Mouse (Mus musculus) cerebellum, adult 11 months (tissue): Measurements from ENCODE around the gene Reps1.

ENCODE experiments used
- DNase-seq: peaks from one replicate; pipeline ENCODE4 v3.0.0; 2022

The Reps1 gene

GRCm38 (mm10) chr10:18055696-18056390 is at the start of gene Reps1:
Gene Reps1 (plus strand): TSS chr10:18055861.
- DNase-seq = peak; percentile 36

DNA sequence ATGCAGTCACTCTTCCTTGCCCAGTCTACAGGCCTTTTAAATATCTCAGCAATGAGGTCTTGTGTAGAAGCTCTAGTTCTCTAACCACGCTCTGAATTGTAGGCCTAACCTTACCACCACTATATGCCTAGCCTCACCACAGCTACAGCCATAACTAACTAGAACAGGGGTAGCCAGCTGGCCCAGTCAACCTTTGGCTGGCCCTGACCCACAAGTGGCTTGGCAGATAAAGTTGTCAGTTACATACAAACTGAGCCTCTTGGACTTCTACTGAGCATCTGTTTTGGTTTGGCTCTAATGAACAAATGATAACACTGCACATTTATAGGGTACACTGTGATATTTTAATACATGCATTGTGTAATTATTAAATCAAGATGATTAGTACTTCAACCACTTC is 48.9 kb upstream of the Reps1 start:
- no peak for DNase-seq

- no peak for DNase-seq
Measured at GRCm38 (mm10) chr10:18007243-18007642, 48.4 kb upstream of the Reps1 start.

DNA sequence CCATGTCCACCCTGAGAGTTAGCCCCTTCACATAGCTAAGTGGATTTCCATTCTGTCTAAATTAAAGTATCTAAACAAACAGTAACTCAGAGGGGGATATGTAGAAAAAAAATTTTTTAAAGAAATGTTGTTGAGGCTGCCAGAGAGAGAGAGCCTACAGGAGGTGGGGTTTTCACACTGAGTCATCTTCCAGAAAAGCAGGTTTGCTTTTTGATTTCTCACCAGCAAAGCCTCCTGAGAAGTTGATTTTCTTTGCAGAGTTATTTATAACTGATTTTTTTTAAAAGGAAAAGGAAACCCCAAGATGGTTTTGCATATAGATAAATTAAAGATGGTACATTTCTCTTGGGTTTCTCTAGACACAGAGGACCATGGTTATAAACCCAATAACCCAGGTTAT is 47.5 kb upstream of the Reps1 start:
- no peak for DNase-seq

GRCm38 (mm10) chr10:18009744-18010143 is 45.9 kb upstream of the Reps1 start:
- no peak for DNase-seq

DNA sequence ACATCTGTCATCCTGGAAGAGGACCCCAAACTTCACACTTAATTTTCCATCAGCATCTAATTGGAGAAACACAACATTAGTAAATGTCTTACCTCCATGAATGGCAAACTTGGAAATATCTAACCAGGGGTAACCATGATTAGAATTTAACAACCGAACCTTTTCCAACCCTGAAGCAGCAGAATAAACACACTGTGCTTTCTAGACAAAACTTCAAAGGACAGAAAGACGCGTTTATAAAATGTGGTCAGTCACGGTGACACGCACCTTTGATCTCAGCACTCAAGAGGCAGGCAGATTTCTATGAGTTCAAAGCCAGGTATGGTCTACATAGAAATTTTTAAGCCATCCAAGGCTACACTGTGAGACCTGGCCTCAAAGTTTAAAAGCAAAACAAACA is 43.9 kb upstream of the Reps1 start:
- no peak for DNase-seq

DNA sequence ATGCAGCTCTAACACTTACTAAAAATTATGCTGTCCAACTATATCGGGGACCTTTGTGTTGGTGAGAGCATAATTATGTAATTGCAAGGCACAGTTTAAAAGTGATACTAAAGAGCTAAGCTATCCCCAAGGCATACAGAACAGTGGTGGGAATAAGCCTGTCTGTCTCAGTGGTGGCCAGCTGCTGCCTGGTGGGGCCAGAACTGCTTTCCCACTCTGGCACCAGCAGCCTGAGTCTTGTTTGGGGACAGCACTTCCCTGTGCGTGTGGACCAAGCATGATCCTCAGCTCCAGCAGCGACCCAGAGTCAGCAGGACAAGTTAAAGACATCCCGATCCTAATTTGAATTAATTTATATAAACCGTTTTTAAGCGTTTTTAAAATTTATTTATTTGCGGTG is 35.2 kb upstream of the Reps1 start:
- DNase-seq = no peak

GRCm38 (mm10) chr10:18020846-18021245 is 34.8 kb upstream of the Reps1 start:
- DNase-seq = no peak

GRCm38 (mm10) chr10:18021576-18022311 is 33.9 kb upstream of the Reps1 start:
- no peak for DNase-seq

DNA sequence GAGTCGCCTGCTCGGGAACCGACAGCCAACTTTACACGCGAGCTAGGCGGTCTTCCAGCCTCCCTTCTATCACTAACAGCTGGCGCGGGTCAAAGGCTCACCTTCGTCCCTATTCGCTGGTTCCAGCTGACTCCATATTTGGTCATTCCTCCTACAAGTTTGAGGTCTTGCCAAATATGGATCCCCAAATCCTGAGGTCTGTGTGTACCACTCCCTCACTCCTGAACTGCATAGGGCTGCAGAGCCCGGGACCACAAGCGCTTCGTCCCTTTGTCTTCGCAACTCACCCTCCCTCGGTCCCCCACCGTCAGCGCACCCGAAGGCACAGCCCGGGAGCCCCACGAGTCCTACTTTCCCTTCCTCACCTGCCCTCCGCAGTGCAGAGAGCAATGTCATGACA is 33.3 kb upstream of the Reps1 start:
- DNase-seq = peak; percentile 16

- DNase-seq = peak; percentile 31
Measured at GRCm38 (mm10) chr10:18022741-18023347, 32.8 kb upstream of the Reps1 start, which contains the start of gene Abracl. Gene Abracl (minus strand): TSS chr10:18023288.

DNA sequence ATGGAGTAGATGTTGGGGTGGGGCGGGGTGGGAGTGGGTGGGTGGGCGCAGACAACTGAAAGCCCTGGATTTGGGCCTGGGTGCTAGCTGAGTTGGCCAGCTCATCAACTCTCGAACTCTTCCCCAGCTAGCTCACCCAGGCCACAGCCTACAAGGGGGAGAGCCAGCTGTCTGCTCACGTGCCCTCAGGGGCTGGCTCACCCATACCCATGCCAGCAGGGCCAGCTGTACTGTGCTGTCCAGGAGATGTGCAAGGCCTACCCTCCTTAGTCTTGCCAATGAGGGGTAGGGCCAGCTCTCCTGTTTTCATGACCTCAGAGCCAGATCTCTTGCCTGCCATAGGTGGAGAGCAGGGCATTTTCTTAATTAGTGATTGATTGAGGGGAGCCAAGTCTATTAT is 21.3 kb upstream of the Reps1 start:
- DNase-seq = no peak

GRCm38 (mm10) chr10:18036849-18037248 is 18.8 kb upstream of the Reps1 start:
- no peak for DNase-seq

DNA sequence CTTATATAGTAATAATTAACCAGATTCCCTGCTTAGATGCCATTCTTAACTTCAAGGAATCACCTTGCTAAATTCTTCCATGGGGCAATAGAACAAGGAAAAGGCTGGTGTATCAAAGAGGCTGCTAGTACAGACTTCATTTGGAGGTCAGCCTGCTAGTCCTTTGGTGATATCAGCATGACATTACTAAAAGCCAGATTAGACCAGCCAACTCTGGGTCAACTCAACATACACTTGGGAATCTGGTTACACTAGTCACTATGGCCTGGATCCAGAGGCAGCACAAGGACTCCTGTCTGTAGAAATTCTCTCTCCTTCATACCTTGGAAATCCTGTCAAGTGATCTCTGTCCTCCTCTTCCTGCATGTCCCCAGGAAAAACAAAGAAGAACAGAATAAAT is 9.3 kb upstream of the Reps1 start:
- no peak for DNase-seq

DNA sequence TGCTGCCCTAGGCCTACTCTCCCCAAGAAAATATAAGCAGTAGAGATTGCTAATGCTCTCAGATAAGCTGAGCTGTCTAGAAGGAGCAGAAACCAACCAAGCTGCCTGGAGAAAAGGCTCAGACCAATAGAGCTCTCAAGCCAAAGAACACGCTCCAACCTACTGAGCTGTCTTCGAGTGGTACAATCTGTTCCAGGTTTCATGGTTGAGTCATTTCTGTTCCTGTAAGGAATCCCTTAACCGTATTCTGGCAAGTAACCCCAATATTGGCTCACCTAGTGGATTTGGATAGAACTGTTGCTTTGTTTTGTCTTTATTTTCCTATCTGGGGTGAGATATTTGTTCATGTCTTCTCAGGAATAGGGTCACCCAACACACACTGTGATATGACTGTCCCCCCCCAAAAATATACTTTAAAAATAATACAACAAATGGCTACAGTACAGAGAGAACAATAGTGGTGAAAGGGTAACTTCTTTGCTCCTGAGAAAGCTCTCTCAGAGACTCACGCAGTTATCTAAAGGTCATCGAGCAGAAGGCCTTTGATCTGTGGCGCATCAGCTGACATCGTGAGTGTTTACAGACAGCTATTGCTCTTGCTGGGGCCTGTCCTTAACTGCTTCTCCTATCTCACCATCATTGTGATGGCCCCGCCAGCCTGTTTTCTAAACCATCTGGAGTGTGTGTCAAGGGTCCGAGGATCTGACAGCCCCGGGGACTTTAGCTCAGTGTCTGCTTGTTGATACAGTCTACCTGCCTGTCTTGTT is 8.1 kb upstream of the Reps1 start:
- no peak for DNase-seq

GRCm38 (mm10) chr10:18055009-18055695 is 509 bp upstream of the Reps1 start:
- DNase-seq = peak; percentile 80

DNA sequence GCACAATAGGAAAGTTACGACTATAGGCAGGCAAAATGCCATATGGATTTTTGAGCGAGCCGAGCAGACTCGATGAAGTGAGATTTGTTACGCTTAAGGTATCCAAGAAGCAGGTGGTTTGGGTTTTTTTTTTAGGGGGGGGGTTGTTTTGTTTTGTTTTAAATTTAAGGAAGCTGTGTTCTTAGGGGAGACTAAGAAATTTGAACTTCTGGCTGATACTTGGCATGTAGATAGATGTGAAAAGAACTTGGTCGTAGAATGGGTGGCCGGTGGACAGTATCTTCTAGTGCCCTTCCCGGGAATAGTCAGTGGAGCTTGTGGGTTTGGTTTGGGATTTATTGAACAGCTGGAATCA is 707 bp downstream of the Reps1 start:
- DNase-seq = no peak

GRCm38 (mm10) chr10:18058681-18059338 is 3.1 kb downstream of the Reps1 start:
- no peak for DNase-seq

- DNase-seq = no peak
Measured at GRCm38 (mm10) chr10:18059807-18060206, 4.1 kb downstream of the Reps1 start.

GRCm38 (mm10) chr10:18060778-18061177 is 5.1 kb downstream of the Reps1 start:
- no peak for DNase-seq

GRCm38 (mm10) chr10:18061533-18061932 is 5.9 kb downstream of the Reps1 start:
- no peak for DNase-seq

DNA sequence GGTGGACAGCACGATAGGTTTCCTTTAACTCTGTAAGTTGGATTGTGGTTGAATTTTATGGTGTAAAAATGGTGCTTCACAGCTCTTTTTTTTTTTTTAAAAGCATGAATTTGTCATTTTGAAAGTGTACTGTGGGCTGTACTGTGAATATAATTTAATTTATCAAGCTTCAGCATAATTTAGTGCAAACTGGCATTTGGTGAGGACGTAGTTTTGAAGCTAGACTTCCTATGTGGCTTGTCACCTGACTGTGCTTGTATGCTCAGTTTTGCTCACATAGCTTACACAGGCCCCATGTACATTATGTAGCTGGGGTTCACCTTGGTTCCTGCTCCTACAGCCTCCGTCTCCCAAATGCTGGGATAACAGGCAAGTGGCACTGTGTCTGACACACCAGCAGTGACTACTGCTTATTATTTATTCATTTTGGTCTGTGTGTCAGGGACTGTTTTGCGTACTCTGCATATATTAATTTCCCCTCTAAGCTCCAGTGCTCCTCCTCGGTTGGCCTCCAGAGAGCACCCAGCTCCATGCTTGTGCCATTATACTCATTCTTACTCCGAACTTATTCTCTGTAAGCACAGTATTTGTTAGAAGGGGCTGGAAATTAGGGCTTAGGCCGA is 9.1 kb downstream of the Reps1 start:
- no peak for DNase-seq
